ENCODE assay signal across 8 mouse cellular contexts in the genomic region with DNA sequence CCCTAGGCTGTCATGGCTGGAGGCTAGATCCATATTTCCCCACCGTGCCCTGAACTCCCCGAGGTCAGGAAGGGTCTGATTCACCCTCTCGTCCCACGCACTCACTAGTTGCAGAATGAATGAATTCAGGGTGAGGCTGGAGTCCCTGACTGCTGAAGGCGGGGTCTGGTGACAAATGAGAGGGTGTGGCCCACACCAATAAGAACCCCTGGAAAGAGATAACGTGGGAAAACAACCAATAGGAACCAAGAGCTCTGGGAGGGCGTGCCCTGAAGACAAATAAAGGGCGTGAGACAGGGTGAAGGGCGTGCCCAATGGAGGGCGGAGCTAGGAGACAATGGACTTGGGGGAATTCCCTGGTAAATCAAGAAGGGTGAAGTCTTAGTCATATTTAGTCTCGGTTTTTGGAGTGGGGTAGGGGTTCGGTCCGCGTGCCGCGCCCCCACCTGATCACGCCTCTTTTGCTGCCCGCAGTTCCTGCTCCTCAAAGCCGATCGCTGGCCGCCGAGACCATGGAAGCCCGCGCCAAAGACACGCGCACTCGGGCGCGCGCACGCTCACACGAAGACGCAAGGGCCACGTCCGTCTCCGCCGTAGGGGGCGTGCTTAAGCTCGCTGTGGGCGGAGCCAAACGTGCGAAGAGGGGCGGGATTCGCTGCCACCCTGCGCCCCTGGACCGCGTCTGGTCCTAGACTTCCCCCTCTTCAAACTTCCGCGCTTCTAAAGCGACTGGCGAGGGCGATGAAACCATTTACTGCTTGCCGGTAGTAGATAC. TPM values are rescaled to one million over a fixed set of nuclear protein-coding genes. Genes with fewer than 3 reads are reported as not detected.
DNase-seq lines count a peak whose midpoint lies in the region; ATAC-seq lines count a peak whose summit lies in the region.

No protein-coding gene starts in this region.

- DNase-seq in embryo, embryonic 10 days (ENCODE audit: low spot score), result peak; percentile 97
- DNase-seq in gastrocnemius, postnatal 10 days, result peak; percentile 93
- DNase-seq in left cerebral cortex, postnatal 10 days (ENCODE audit: extremely low spot score in 1 of 2, low spot score in 2 of 2), result peak; percentile 94 to 96
- peak; percentile 96 for DNase-seq in right cerebral cortex, postnatal 25 days
- DNase-seq in urinary bladder, postnatal 4 days (ENCODE audit: low spot score in 2 of 2), result peak; percentile 89 to 92

- ATAC-seq in activated CD4-positive, CD25-positive, alpha-beta regulatory T cell, adult 4 months, result peak; percentile 84
- peak; percentile 91 for ATAC-seq in inflammation-experienced regulatory T-cells, adult 6 months
- peak; percentile 88 for ATAC-seq in megakaryocyte-erythroid progenitor cell, adult 5-6 weeks (replicated peaks; ENCODE audit: low FRiP score, low TSS enrichment, poor library complexity, severe bottlenecking)

- intact Hi-C loops in left cerebral cortex, postnatal 10 days (cut with DNase I), result no loop called here

RNA-seq across cellular contexts. Expression of gene 4931428F04Rik, which starts 0.5 kb away (rescaled TPM):
- 1 to 10 TPM in 1 of 2 experiments, under 1 TPM in 1; 0.79 to 1.1 TPM for polyA plus RNA-seq in activated CD4-positive, CD25-positive, alpha-beta regulatory T cell, adult 4 months (2017; shearing (Covaris generic))
- total RNA-seq in gastrocnemius, postnatal 10 days (2021), result 1 to 10 TPM; 2.3 to 3.1 TPM
- 1 to 10 TPM; 1.2 to 2.5 (median 2.1) TPM for polyA plus RNA-seq in inflammation-experienced regulatory T-cells, adult 6 months (2017; shearing (Covaris generic))
- 10 to 100 TPM; 68.2 to 82.2 TPM for total RNA-seq in left cerebral cortex, postnatal 10 days (2021)
- total RNA-seq in megakaryocyte-erythroid progenitor cell, adult 5-6 weeks (2014; fragmentation: Nextera tagmentation), result 3.2 and 4.9 TPM in 2 replicates
- 0.42 and 5.5 TPM in 2 replicates for total RNA-seq in megakaryocyte-erythroid progenitor cell, adult 5-6 weeks (2017)

RNA-seq across cellular contexts. Expression of gene Exoc3l, which starts 6.8 kb away (rescaled TPM):
- 1 to 10 TPM in 1 of 2 experiments, under 1 TPM in 1; 0.54 to 2.0 TPM for polyA plus RNA-seq in activated CD4-positive, CD25-positive, alpha-beta regulatory T cell, adult 4 months (2017; shearing (Covaris generic))
- 1 to 10 TPM; 3.9 to 9.1 TPM for total RNA-seq in gastrocnemius, postnatal 10 days (2021)
- under 1 TPM in 2 of 3 experiments, not detected in 1; 0.38 to 0.60 TPM for polyA plus RNA-seq in inflammation-experienced regulatory T-cells, adult 6 months (2017; shearing (Covaris generic))
- total RNA-seq in left cerebral cortex, postnatal 10 days (2021), result 1 to 10 TPM; 4.2 to 4.3 TPM
- 0.64 and 7.1 TPM in 2 replicates for total RNA-seq in megakaryocyte-erythroid progenitor cell, adult 5-6 weeks (2014; fragmentation: Nextera tagmentation)
- total RNA-seq in megakaryocyte-erythroid progenitor cell, adult 5-6 weeks (2017), result 0.27 TPM in 1 of 2 replicates, not detected in the other

RNA-seq across cellular contexts. Expression of gene E2f4, which starts 8.3 kb away (rescaled TPM):
- polyA plus RNA-seq in activated CD4-positive, CD25-positive, alpha-beta regulatory T cell, adult 4 months (2017; shearing (Covaris generic)), result 10 to 100 TPM; 49.1 to 64.7 TPM
- total RNA-seq in gastrocnemius, postnatal 10 days (2021), result 10 to 100 TPM; 18.7 to 22.3 TPM
- polyA plus RNA-seq in inflammation-experienced regulatory T-cells, adult 6 months (2017; shearing (Covaris generic)), result 10 to 100 TPM; 54.2 to 61.3 (median 55.9) TPM
- 10 to 100 TPM; 29.6 to 30.2 TPM for total RNA-seq in left cerebral cortex, postnatal 10 days (2021)
- 385 and 390 TPM in 2 replicates for total RNA-seq in megakaryocyte-erythroid progenitor cell, adult 5-6 weeks (2014; fragmentation: Nextera tagmentation)
- total RNA-seq in megakaryocyte-erythroid progenitor cell, adult 5-6 weeks (2017), result 74.9 and 128 TPM in 2 replicates

RNA-seq across cellular contexts. Expression of gene Nol3, which starts 13.2 kb away (rescaled TPM):
- polyA plus RNA-seq in activated CD4-positive, CD25-positive, alpha-beta regulatory T cell, adult 4 months (2017; shearing (Covaris generic)), result not detected
- 10 to 100 TPM; 22.3 to 22.8 TPM for total RNA-seq in gastrocnemius, postnatal 10 days (2021)
- polyA plus RNA-seq in inflammation-experienced regulatory T-cells, adult 6 months (2017; shearing (Covaris generic)), result under 1 TPM in 1 of 3 experiments, not detected in 2; 0.26 TPM
- 1 to 10 TPM; 3.2 to 3.5 TPM for total RNA-seq in left cerebral cortex, postnatal 10 days (2021)
- 0.49 TPM in 1 of 2 replicates, not detected in the other for total RNA-seq in megakaryocyte-erythroid progenitor cell, adult 5-6 weeks (2014; fragmentation: Nextera tagmentation)
- total RNA-seq in megakaryocyte-erythroid progenitor cell, adult 5-6 weeks (2017), result 0.04 TPM in 1 of 2 replicates, not detected in the other

RNA-seq across cellular contexts. Expression of gene Elmo3, which starts 16.3 kb away (rescaled TPM):
- polyA plus RNA-seq in activated CD4-positive, CD25-positive, alpha-beta regulatory T cell, adult 4 months (2017; shearing (Covaris generic)), result 1 to 10 TPM; 6.6 to 7.4 TPM
- under 1 TPM; 0.77 to 0.80 TPM for total RNA-seq in gastrocnemius, postnatal 10 days (2021)
- polyA plus RNA-seq in inflammation-experienced regulatory T-cells, adult 6 months (2017; shearing (Covaris generic)), result 10 to 100 TPM in 1 of 3 experiments, 1 to 10 TPM in 2; 3.9 to 11.8 (median 9.5) TPM
- under 1 TPM; 0.41 to 0.83 TPM for total RNA-seq in left cerebral cortex, postnatal 10 days (2021)
- total RNA-seq in megakaryocyte-erythroid progenitor cell, adult 5-6 weeks (2014; fragmentation: Nextera tagmentation), result 1.4 and 7.7 TPM in 2 replicates
- total RNA-seq in megakaryocyte-erythroid progenitor cell, adult 5-6 weeks (2017), result 0.61 TPM in 1 of 2 replicates, not detected in the other

Comparison
In these comparisons a context has a peak if more than half of its experiments do, and no peak if none do; other contexts are left out.
1. Peak in every context shown above with its lines: DNase-seq and ATAC-seq.
2. RNA of gene 4931428F04Rik, which starts 0.5 kb away (total RNA-seq): 68.2 to 82.2 TPM in left cerebral cortex, postnatal 10 days; 0.42 to 5.5 TPM in megakaryocyte-erythroid progenitor cell, adult 5-6 weeks and 2.3 to 3.1 TPM in gastrocnemius, postnatal 10 days; every median in the first group is over 10 times any median in the second.